Mouse (Mus musculus): ENCODE measurements around the gene Cd93. TPM values are rescaled to one million over a fixed set of nuclear protein-coding genes. Genes with fewer than 3 reads are reported as not detected.

Gene Cd93
- polyA plus RNA-seq, 1 experiment from 2014 or later, result 17.0 TPM

DNA sequence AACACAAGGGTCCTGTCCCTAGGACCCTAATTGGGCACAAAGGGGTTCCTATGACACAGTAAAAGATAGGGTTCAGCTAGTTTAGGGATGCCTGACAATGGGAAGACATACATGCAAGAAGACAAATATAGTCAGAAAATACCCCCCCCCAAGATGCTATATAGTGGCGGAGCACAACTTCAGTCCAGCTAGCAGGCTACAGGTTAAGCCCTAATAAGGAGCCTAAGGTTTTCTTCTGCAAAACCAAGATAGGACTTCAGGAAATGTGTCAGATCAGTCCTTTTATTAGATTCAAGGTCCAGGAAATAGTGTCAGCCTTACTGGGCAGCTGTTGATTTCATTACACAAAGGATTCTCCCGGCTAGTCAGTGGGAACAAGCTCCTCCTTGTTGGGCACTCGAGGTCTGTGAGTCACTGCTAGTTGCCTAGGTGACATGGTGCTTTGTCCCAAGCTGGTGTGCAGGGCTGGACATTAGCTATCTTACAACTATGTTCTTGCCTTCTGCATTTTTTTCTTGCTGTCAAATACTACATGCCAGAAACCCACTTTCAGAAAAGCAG, 34.9 kb upstream of the Cd93 start:
- Histone ChIP-seq H3K4me2 (ENCODE audit: low read length) (no peak overlapping the region), H3K4me3 (replicated peaks; ENCODE audit: low read depth, low read length) (no peak overlapping the region), H3K27ac (no peak overlapping the region), H3K9ac (ENCODE audit: low read depth, low read length) (no peak overlapping the region), H3K36me3 (ENCODE audit: insufficient read depth, low read length) (no peaks in the 10 kb centered on the region), H3K9me3 (replicated peaks; ENCODE audit: low read length) (no peaks in the 10 kb centered on the region), H3K4me1 (replicated peaks; ENCODE audit: insufficient read depth, low read length) (no peaks in the 10 kb centered on the region), H3K27me3 (ENCODE audit: insufficient read depth, low read length) (no peaks in the 10 kb centered on the region)
- ATAC-seq (replicated peaks; ENCODE audit: low FRiP score, low read depth), result peak; percentile 90
- peak; percentile 81 for DNase-seq (ENCODE audit: low spot score)
- TF ChIP-seq CTCF (IDR thresholded peaks at IDR 0.05; ENCODE audit: low read depth), result no peak
- WGBS, result 34% methylated on average over 3 of the region's 3 CpGs

DNA sequence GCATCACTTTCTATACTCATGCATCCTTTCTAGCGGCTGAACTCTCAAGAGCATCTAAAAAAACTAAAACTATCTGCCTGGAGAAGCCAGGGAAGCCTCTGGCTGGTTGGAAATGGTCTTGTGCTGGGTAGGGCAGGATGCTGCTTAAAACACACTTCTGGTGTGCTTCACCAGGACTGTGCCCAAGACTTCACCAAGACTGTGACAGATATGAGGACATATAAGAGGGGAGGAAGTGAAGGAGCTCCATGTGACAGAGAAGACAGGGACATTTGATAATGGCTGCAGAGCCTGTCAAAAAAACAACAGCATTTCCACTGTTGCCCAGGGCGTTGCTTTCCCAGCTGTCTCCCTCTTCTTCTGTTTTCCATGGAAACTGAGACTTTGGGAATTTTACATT, 34.0 kb upstream of the Cd93 start:
- H3K27ac ChIP-seq, result no peak overlapping the region
- H3K4me1 ChIP-seq (replicated peaks; ENCODE audit: insufficient read depth, low read length), result no peaks in the 10 kb centered on the region
- H3K36me3 ChIP-seq (ENCODE audit: insufficient read depth, low read length), result no peaks in the 10 kb centered on the region
- no peaks in the 10 kb centered on the region for H3K9me3 ChIP-seq (replicated peaks; ENCODE audit: low read length)
- no peaks in the 10 kb centered on the region for H3K27me3 ChIP-seq (ENCODE audit: insufficient read depth, low read length)
- WGBS, result 79% methylated on average over 2 of the region's 2 CpGs
- no peak overlapping the region for H3K4me2 ChIP-seq (ENCODE audit: low read length)
- no peak for ATAC-seq (replicated peaks; ENCODE audit: low FRiP score, low read depth)
- H3K4me3 ChIP-seq (replicated peaks; ENCODE audit: low read depth, low read length), result no peak overlapping the region
- DNase-seq (ENCODE audit: low spot score), result no peak
- no peak overlapping the region for H3K9ac ChIP-seq (ENCODE audit: low read depth, low read length)
- no peak for TF ChIP-seq CTCF (IDR thresholded peaks at IDR 0.05; ENCODE audit: low read depth)

DNA sequence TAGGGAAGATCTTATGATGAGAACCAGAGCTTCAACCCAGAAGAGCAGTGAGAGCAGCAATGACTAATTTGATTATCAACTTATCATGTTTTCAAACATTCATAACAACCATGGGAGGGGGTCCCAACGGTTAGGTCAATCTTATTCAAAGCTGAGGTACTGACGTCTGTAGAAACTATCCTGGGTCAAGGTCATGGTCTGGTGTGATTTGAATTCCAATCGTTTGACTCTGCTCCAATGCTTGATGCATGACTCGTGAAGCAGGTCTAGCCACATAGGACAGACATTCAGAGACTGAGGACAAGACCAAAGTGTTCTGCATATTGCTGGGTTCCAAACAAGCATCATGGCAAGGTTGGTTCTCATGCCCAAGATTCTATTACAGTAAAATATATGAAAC, 33.2 kb upstream of the Cd93 start:
- no peak overlapping the region for H3K4me3 ChIP-seq (replicated peaks; ENCODE audit: low read depth, low read length)
- WGBS, result 74% methylated on average over 4 of the region's 4 CpGs
- no peaks in the 10 kb centered on the region for H3K27me3 ChIP-seq (ENCODE audit: insufficient read depth, low read length)
- no peaks in the 10 kb centered on the region for H3K36me3 ChIP-seq (ENCODE audit: insufficient read depth, low read length)
- TF ChIP-seq CTCF (IDR thresholded peaks at IDR 0.05; ENCODE audit: low read depth), result no peak
- no peaks in the 10 kb centered on the region for H3K4me1 ChIP-seq (replicated peaks; ENCODE audit: insufficient read depth, low read length)
- no peaks in the 10 kb centered on the region for H3K9me3 ChIP-seq (replicated peaks; ENCODE audit: low read length)
- no peak overlapping the region for H3K27ac ChIP-seq
- no peak overlapping the region for H3K4me2 ChIP-seq (ENCODE audit: low read length)
- no peak for ATAC-seq (replicated peaks; ENCODE audit: low FRiP score, low read depth)
- DNase-seq (ENCODE audit: low spot score), result no peak
- no peak overlapping the region for H3K9ac ChIP-seq (ENCODE audit: low read depth, low read length)

DNA sequence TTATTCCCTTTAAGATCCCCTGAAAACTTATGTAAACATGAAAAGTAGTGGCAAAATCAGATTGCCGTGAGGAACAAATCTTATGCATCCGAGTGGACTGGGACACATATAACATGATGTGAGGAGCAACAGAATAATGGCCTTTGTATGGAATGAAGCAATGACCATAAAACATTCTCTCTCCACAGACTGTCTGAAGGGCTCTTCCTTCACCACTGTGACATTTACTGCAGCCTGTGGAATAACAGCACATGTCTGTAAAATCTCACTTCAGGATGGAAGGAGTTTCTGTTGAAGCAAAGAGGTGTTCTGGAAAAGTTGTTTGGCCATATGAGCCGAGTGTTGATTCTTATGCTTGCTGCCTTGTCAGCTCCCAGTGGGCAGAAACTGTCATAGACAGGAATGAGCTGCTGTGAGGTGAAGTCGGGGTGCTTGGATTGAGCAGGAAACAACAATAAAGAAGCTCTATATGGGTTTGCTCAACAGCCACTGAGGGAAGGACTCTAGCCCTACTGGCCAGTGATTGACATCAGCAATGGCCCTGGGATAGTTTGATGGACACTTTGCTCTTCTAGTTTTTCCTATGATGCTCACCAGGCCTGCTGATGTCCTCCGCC, 32.6 kb upstream of the Cd93 start:
- 76% methylated on average over 5 of the region's 5 CpGs for WGBS
- H3K4me1 ChIP-seq (replicated peaks; ENCODE audit: insufficient read depth, low read length), result no peaks in the 10 kb centered on the region
- no peak overlapping the region for H3K27ac ChIP-seq
- H3K9me3 ChIP-seq (replicated peaks; ENCODE audit: low read length), result no peaks in the 10 kb centered on the region
- no peak for TF ChIP-seq CTCF (IDR thresholded peaks at IDR 0.05; ENCODE audit: low read depth)
- DNase-seq (ENCODE audit: low spot score) (no peak), ATAC-seq (replicated peaks; ENCODE audit: low FRiP score, low read depth) (no peak)
- no peaks in the 10 kb centered on the region for H3K27me3 ChIP-seq (ENCODE audit: insufficient read depth, low read length)
- H3K36me3 ChIP-seq (ENCODE audit: insufficient read depth, low read length), result no peaks in the 10 kb centered on the region
- no peak overlapping the region for H3K4me3 ChIP-seq (replicated peaks; ENCODE audit: low read depth, low read length)
- no peak overlapping the region for H3K4me2 ChIP-seq (ENCODE audit: low read length)
- H3K9ac ChIP-seq (ENCODE audit: low read depth, low read length), result no peak overlapping the region

DNA sequence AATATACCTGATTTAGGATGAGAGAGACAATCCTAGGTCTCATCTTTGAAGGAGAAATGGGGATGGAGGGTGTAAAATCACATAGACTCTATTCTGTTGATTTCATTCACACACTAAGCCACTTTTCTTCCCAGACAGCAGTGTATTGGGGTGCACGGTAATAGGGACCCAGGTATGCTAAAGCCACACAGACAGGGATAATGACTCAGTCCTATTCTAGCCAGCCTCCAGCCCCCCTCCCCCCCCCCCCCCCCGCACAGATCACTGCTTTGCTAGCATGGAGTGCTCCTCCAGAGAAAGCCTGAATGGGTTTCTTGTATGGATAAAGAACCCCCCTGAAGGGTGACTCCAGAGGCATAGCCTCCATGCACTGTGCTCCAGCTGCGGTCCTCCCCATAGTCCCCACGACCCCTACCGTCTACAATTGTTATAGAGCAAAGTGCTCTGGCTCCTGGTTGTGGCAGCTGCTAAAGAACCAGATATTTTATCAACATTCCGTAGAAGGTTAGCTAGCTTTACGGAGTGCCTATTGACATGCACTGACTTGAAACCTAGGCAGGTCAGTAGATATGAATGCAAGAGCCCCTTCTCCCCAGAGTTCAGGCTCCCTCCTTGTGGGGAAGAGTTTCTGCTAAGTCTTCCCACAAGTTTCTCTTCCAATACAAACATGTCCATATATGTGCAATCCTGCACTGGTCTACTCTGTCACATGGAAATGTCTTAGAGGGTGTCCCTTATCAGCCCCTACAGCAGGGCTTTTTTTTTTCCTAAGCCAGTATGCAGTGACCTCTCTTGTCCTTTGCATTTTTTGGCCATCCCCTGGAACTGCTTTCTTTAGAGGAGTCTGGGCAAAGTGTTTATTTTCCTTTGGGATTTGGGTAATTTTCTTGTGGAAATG, 26.2 kb upstream of the Cd93 start:
- no peak for TF ChIP-seq CTCF (IDR thresholded peaks at IDR 0.05; ENCODE audit: low read depth)

DNA sequence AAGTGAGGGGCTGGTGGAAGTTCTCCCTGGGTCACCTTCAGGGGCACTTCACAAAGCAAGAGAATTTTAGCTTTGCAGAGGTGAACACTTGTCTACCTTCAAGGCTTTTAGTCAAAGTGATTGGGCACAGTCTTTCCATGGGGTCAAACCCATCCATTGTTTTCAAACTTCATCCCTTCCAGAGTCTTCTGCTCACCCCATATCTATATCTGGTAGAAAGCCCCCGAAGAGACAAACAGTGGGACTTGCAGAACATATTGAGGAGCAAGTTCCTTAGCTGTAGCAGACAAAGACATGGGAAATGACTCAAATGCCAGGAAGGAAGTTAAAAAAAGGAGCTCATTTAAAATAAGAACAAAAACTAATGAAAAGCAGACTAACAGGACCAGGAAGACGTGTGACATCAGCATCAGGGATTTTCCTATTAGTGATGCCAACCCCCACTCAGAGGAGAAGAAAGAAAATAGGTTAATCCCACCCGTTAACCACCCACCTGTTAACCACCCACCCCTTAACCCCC, 24.6 kb upstream of the Cd93 start:
- Histone ChIP-seq H3K9me3 (replicated peaks; ENCODE audit: low read length) (no peaks in the 10 kb centered on the region), H3K9ac (ENCODE audit: low read depth, low read length) (no peak overlapping the region), H3K4me1 (replicated peaks; ENCODE audit: insufficient read depth, low read length) (0 out of 2 replicates have a peak, but pooled peaks cover 4% of the 10 kb centered on the region), H3K27ac (peak overlapping the region; percentile 55; the same call in 1 of the 2 replicates), H3K4me2 (ENCODE audit: low read length) (no peak overlapping the region), H3K27me3 (ENCODE audit: insufficient read depth, low read length) (no peaks in the 10 kb centered on the region), H3K36me3 (ENCODE audit: insufficient read depth, low read length) (no peaks in the 10 kb centered on the region), H3K4me3 (replicated peaks; ENCODE audit: low read depth, low read length) (no peak overlapping the region)
- 70% methylated on average over 3 of the region's 3 CpGs for WGBS
- ATAC-seq (replicated peaks; ENCODE audit: low FRiP score, low read depth), result no peak
- peak; percentile 39 for DNase-seq (ENCODE audit: low spot score)
- TF ChIP-seq CTCF (IDR thresholded peaks at IDR 0.05; ENCODE audit: low read depth), result no peak

More for the DNA sequence above, 26.2 kb upstream of the Cd93 start:
- Histone ChIP-seq H3K27me3 (ENCODE audit: insufficient read depth, low read length) (no peaks in the 10 kb centered on the region), H3K9me3 (replicated peaks; ENCODE audit: low read length) (no peaks in the 10 kb centered on the region), H3K36me3 (ENCODE audit: insufficient read depth, low read length) (no peaks in the 10 kb centered on the region), H3K27ac (no peak overlapping the region), H3K4me3 (replicated peaks; ENCODE audit: low read depth, low read length) (no peak overlapping the region), H3K9ac (ENCODE audit: low read depth, low read length) (no peak overlapping the region), H3K4me1 (replicated peaks; ENCODE audit: insufficient read depth, low read length) (0 out of 2 replicates have a peak, but pooled peaks cover 4% of the 10 kb centered on the region), H3K4me2 (ENCODE audit: low read length) (no peak overlapping the region)
- ATAC-seq (replicated peaks; ENCODE audit: low FRiP score, low read depth) (no peak), DNase-seq (ENCODE audit: low spot score) (peak; percentile 51)
- 53% methylated on average over 6 of the region's 7 CpGs for WGBS
